Mouse (Mus musculus): Measurements from ENCODE around the gene Smim6.

GRCm38 (mm10) chr11:115883251-115883650 is 28.6 kb upstream of the Smim6 start:
- TF ChIP-seq CTCF (IDR thresholded peaks at IDR 0.05; ENCODE audit: borderline replicate concordance, control insufficient read depth, extremely low read depth, insufficient read depth, low read length, poor library complexity) (no peak), POLR2A (IDR thresholded peaks at IDR 0.05; ENCODE audit: control insufficient read depth, extremely low read depth, insufficient read depth, low read length, poor library complexity) (no peak)
